Comparison of ENCODE assay signal across 9 mouse cellular contexts in the genomic region with DNA sequence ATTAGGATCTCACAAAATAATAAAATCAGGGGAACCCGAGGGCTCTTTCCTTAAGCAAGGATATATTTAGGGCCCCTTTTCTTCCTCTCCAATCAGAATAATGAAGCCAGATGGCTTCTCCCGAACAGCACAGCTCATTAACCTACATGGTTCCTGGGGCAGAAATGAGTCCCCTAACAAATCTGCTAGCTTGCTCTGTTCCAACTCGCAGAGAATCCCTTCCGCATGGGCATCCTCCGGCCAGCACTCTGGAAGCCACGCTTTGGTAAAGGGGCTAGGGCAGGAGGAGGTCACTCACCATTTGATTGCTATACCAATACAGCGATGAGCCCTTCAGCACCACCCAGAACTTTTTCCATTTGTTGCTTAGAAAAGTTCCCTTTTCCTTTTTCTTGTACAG.
A peak's percentile ranks its signal among the peaks of the same experiment; 100 is the strongest.
DNase-seq lines count a peak whose midpoint lies in the region; ATAC-seq and TF ChIP-seq lines count a peak whose summit lies in the region.
"Had no signal": no experiment of that assay in that cellular context is flagged by ENCODE, and none has a peak within 500 bp of the region (broad histone marks: within the 10 kb centered on the region; RNA-seq: fewer than 3 reads in every experiment).

No protein-coding gene starts in this region.

- H3K4me1 ChIP-seq in heart, embryonic 13.5 days = no peaks in the 10 kb centered on the region
- H3K4me1 ChIP-seq in neural tube, embryonic 12.5 days = no peaks in the 10 kb centered on the region
- 0 out of 2 replicates have a peak, but pooled peaks cover 1% of the 10 kb centered on the region for H3K4me1 ChIP-seq in cortical plate, adult 2 months (ENCODE audit: control insufficient read depth, insufficient read depth, low read length)
- H3K4me1 ChIP-seq in neural tube, embryonic 14.5 days (ENCODE audit: control insufficient read depth, insufficient read depth, low read length) = no peaks in the 10 kb centered on the region
- H3K4me1 ChIP-seq: intestine, embryonic 15.5 days had no signal

- H3K27ac ChIP-seq in heart, embryonic 13.5 days (replicated peaks) = no peak overlapping the region
- no peak overlapping the region for H3K27ac ChIP-seq in neural tube, embryonic 12.5 days
- peak overlapping the region; percentile 42 for H3K27ac ChIP-seq in cortical plate, adult 2 months (ENCODE audit: insufficient read depth, low read length)
- H3K27ac ChIP-seq in neural tube, embryonic 14.5 days (ENCODE audit: low read depth, low read length) = no peak overlapping the region
- H3K27ac ChIP-seq: intestine, embryonic 15.5 days had no signal

- no peaks in the 10 kb centered on the region for H3K9me3 ChIP-seq in heart, embryonic 13.5 days
- no peaks in the 10 kb centered on the region for H3K9me3 ChIP-seq in neural tube, embryonic 12.5 days
- H3K9me3 ChIP-seq in neural tube, embryonic 14.5 days (ENCODE audit: control insufficient read depth, low read length) = no peaks in the 10 kb centered on the region
- H3K9me3 ChIP-seq: intestine, embryonic 15.5 days had no signal

- H3K9ac ChIP-seq in heart, embryonic 13.5 days = no peak overlapping the region
- no peak overlapping the region for H3K9ac ChIP-seq in neural tube, embryonic 12.5 days
- no peak overlapping the region for H3K9ac ChIP-seq in neural tube, embryonic 14.5 days (replicated peaks; ENCODE audit: low read depth, low read length)
- H3K9ac ChIP-seq: intestine, embryonic 15.5 days had no signal

- no peak for TF ChIP-seq CTCF in cortical plate, adult 2 months (IDR thresholded peaks at IDR 0.05; ENCODE audit: extremely low read depth, insufficient read depth, low read length)

- H3K27me3 ChIP-seq in heart, embryonic 13.5 days (replicated peaks) = no peaks in the 10 kb centered on the region
- no peaks in the 10 kb centered on the region for H3K27me3 ChIP-seq in neural tube, embryonic 12.5 days (replicated peaks)
- H3K27me3 ChIP-seq in neural tube, embryonic 14.5 days (ENCODE audit: control insufficient read depth, insufficient read depth, low read length) = no peaks in the 10 kb centered on the region
- H3K27me3 ChIP-seq: intestine, embryonic 15.5 days had no signal

- no peak for ATAC-seq in heart, embryonic 13.5 days (ENCODE audit: extremely low read depth, insufficient number of reproducible peaks, low FRiP score, low TSS enrichment)
- ATAC-seq in neural tube, embryonic 12.5 days (ENCODE audit: low FRiP score, low read depth) = peak; percentile 48; the same call in 1 of the 2 replicates
- peak; percentile 68 for ATAC-seq in neural tube, embryonic 14.5 days (ENCODE audit: low read depth)
- ATAC-seq: intestine, embryonic 15.5 days had no signal

- no peaks in the 10 kb centered on the region for H3K36me3 ChIP-seq in heart, embryonic 13.5 days
- no peaks in the 10 kb centered on the region for H3K36me3 ChIP-seq in neural tube, embryonic 12.5 days
- no peaks in the 10 kb centered on the region for H3K36me3 ChIP-seq in neural tube, embryonic 14.5 days (ENCODE audit: control insufficient read depth, insufficient read depth, low read length)
- H3K36me3 ChIP-seq: intestine, embryonic 15.5 days had no signal

- WGBS in heart, embryonic 13.5 days = 72% methylated on average over 7 of the region's 7 CpGs
- WGBS in neural tube, embryonic 12.5 days = 71% methylated on average over 7 of the region's 7 CpGs
- 53% methylated on average over 7 of the region's 7 CpGs for WGBS in neural tube, embryonic 14.5 days

- DNase-seq in heart, postnatal 14 days = no peak
- DNase-seq in neural tube, embryonic 10.5 days (ENCODE audit: extremely low spot score, low spot score) = no peak
- no peak for DNase-seq in ovary, postnatal 36 days (ENCODE audit: low spot score)
- DNase-seq in ovary, postnatal 14 days (ENCODE audit: low spot score) = no peak

- H3K4me3 ChIP-seq in heart, embryonic 13.5 days = no peak overlapping the region
- H3K4me3 ChIP-seq in neural tube, embryonic 12.5 days = no peak overlapping the region
- H3K4me3 ChIP-seq in cortical plate, adult 2 months (ENCODE audit: insufficient read depth, low read length) = peak overlapping the region; percentile 79
- H3K4me3 ChIP-seq in neural tube, embryonic 14.5 days (ENCODE audit: low read depth, low read length) = no peak overlapping the region; the same call in 1 of the 2 replicates
- H3K4me3 ChIP-seq: intestine, embryonic 15.5 days had no signal

- TF ChIP-seq POLR2A in cortical plate, adult 2 months (IDR thresholded peaks at IDR 0.05; ENCODE audit: extremely low read depth, insufficient read depth, low read length) = no peak

- H3K4me2 ChIP-seq in heart, embryonic 13.5 days = 0 out of 2 replicates have a peak overlapping the region, but pooled peaks have one; percentile 56
- H3K4me2 ChIP-seq in neural tube, embryonic 12.5 days (replicated peaks) = no peak overlapping the region
- peak overlapping the region; percentile 37; the same call in 1 of the 2 replicates for H3K4me2 ChIP-seq in neural tube, embryonic 14.5 days (ENCODE audit: low read depth, low read length)

- intact Hi-C loops in heart, postnatal 14 days (cut with DNase I) = no loop called here
